Mouse (Mus musculus): Measurements from ENCODE around the gene Mrgprb1.
"Not testable (repeated sequence)": the region's sequence is repeated elsewhere in the genome, so short reads cannot be mapped to it uniquely, and the experiment has no call there.

Gene Mrgprb1

GRCm38 (mm10) chr7:48456242-48456641 is at the start of gene Mrgprb1:
Gene Mrgprb1, minus strand, starts transcription at chr7:48456342.
- in situ Hi-C loops (cut with MboI, MseI), result no loop called here

GRCm38 (mm10) chr7:48499221-48499620 is 43.1 kb upstream of the Mrgprb1 start, which contains the start of gene Mrgprx2:
Gene Mrgprx2, minus strand, starts transcription at chr7:48499321.
- in situ Hi-C loops (cut with MboI, MseI), result no loop called here

- in situ Hi-C loops (cut with MboI, MseI), result no loop called here
Measured at GRCm38 (mm10) chr7:48436581-48436980, 19.6 kb downstream of the Mrgprb1 start.

- in situ Hi-C loops (cut with MboI, MseI), result not testable (repeated sequence)
Measured at GRCm38 (mm10) chr7:48435936-48436335, 20.2 kb downstream of the Mrgprb1 start.
